Mouse (Mus musculus) cerebellum, adult 2 months (tissue): Measurements from ENCODE around the gene Nkx2-4. TPM values are rescaled to one million over a fixed set of nuclear protein-coding genes. Genes with fewer than 3 reads are reported as not detected.

Source experiments
- DNase-seq, 2 experiments: peaks; one replicate each; pipeline ENCODE4 v3.0.0; 2021
- H3K27ac ChIP-seq: fragments of 200-500 bp; 2 replicates; pipeline ENCODE4 v1.5.1; 2012; ENCODE audit warnings: low read length, control low read depth, inconsistent platforms; ENCODE audit not compliant: insufficient read depth
- H3K27me3 ChIP-seq: fragments of 200-500 bp; 2 replicates; pipeline ENCODE4 v1.6.1; 2012; ENCODE audit warnings: inconsistent platforms, mild to moderate bottlenecking, low read length, moderate library complexity; ENCODE audit not compliant: control insufficient read depth, insufficient read depth
- H3K4me1 ChIP-seq: fragments of 200-500 bp; 2 replicates; pipeline ENCODE4 v1.6.1; 2011; ENCODE audit warnings: low read length; ENCODE audit not compliant: control insufficient read depth, insufficient read depth
- H3K4me3 ChIP-seq: fragments of 200-500 bp; replicated peaks from 2 replicates; pipeline ENCODE3; 2011; ENCODE audit warnings: mild to moderate bottlenecking, low read depth, low read length, control low read depth; ENCODE audit not compliant: insufficient read depth
- CTCF ChIP-seq: fragments of 200-500 bp; IDR thresholded peaks from 2 replicates; pipeline ENCODE4 v1.5.1; 2011; ENCODE audit warnings: low read depth, mild to moderate bottlenecking, control low read depth, low read length, moderate library complexity, borderline replicate concordance; ENCODE audit not compliant: insufficient read depth
- POLR2A ChIP-seq: fragments of 200-500 bp; IDR thresholded peaks from 2 replicates; pipeline ENCODE4 v1.6.1; 2011; ENCODE audit warnings: low read length, control low read depth, borderline replicate concordance; ENCODE audit not compliant: insufficient read depth
- WGBS: fragments of 180-500 bp; shearing (Covaris S2); methylation state at CpG from one replicate; pipeline ENCODE4 v1.1.7; 2018; 5-methylcytosine and 5-hydroxymethylcytosine counted together
- polyA plus RNA-seq: library from polyadenylated mRNA; depleted of rRNA; stranded (reverse); fragments of >200 nt; gene quantifications from 2 replicates; pipeline ENCODE4 v1.2.3, GENCODE M21; 2012; rRNA removed

The Nkx2-4 gene
- polyA plus RNA-seq, 1 experiment = not detected

DNA sequence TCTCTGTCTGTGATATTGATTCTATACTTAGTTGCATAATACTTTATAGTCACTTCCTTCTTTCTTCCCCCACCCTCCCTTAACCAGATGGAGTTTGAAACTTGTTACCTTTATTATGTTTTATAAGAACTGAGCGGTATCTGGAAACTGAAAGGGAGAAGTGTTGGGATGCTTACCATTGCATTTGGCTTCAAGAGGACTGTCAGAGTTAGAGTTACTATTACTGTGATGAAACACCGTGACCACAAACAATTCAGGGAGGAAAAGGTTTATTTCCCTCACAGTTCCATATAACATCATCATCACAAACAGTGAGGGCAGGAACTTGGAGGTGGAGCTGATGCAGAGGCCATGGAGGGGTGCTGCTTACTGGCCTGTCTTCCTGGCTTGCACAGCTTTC lies 49.4 kb downstream of the Nkx2-4 start:
- WGBS = 94% methylated on average over 2 of the region's 2 CpGs
- H3K4me3 ChIP-seq = no peak overlapping the region
- DNase-seq = no peak
- TF ChIP-seq POLR2A = no peak
- no peak for TF ChIP-seq CTCF
- H3K27ac ChIP-seq = no peak overlapping the region
- H3K4me1 ChIP-seq = 0 out of 2 replicates have a peak, but pooled peaks cover 5% of the 10 kb centered on the region
- no peaks in the 10 kb centered on the region for H3K27me3 ChIP-seq

Other genes starting within 250 kb of the Nkx2-4 start
- 20.0 and 20.6 TPM in 2 replicates for gene Kiz, start 229.6 kb downstream of the Nkx2-4 start, polyA plus RNA-seq
- 27.3 and 31.7 TPM in 2 replicates for gene Xrn2, start 72.4 kb downstream of the Nkx2-4 start, polyA plus RNA-seq
- 13.1 and 14.0 TPM in 2 replicates for gene Nkx2-2, start 108.8 kb upstream of the Nkx2-4 start, polyA plus RNA-seq